Mouse (Mus musculus) cerebellum, adult 2 months (tissue): Measurements from ENCODE around the gene Ogg1.

Experiments
- CTCF ChIP-seq: fragments of 200-500 bp; IDR thresholded peaks from 2 replicates; pipeline ENCODE4 v1.5.1; 2011; ENCODE audit warnings: low read depth, mild to moderate bottlenecking, control low read depth, low read length, moderate library complexity, borderline replicate concordance; ENCODE audit not compliant: insufficient read depth
- POLR2A ChIP-seq: fragments of 200-500 bp; IDR thresholded peaks from 2 replicates; pipeline ENCODE4 v1.6.1; 2011; ENCODE audit warnings: low read length, control low read depth, borderline replicate concordance; ENCODE audit not compliant: insufficient read depth

DNA sequence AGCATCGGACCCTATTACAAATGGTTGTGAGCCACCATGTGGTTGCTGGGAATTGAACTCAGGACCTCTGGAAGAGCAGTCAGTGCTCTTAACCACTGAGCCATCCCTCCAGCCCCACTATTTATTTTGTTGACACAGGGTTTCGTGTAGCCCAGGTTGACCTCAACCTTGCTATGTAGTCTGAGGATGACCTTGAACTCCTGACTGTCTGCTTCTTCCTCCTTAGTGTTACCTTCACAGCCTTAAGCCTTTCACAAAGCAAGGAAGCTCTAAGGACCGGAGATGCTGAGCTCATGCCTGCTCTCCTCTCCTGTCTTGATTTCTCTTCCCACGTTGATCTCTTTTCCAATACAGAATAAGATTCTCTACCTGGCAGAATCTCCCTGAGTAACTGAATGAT lies 20.1 kb downstream of the Ogg1 start:
- TF ChIP-seq CTCF (no peak), POLR2A (no peak)
